Mouse (Mus musculus): ENCODE measurements around the gene Kif1bp.

DNA sequence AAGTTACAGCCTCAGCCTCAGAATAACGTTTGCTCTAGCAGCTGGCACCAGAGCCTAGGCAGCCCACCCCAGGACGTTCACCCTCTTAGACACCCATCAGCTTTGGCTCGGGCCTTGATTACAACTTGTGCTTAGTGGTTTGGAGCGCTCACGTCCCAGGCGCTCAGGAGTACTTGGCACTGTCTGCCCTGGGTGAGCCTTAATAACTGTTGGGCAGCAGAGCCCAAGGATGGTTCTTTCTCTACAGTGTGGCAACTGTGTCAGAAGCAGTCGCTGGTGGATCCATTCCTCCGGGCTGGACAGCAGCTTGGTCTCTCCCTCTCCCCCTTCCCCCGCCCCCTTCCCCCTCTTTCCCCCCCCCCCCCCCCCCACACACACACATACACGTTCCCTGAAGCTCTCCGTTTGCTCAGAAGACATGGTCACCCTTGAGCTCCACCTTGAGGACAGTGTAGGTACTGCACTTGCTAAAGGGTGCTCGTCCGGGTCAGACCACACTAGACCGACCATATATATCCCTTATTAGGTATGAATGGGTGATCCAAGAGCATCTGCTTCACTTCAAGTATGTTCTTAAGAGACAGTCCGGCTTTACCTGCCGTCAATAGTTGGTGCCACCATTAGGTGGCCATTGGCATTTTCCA lies 28.6 kb downstream of the Kif1bp start:
- TF ChIP-seq FLI1 (IDR thresholded peaks at IDR 0.05; ENCODE audit: low read length) (no peak), GATA1 (IDR thresholded peaks at IDR 0.05; ENCODE audit: borderline replicate concordance, low read length) (no peak)
